Mouse (Mus musculus) left cerebral cortex, adult 2 months (tissue): Measurements from ENCODE around the gene Camk2b. TPM values are rescaled to one million over a fixed set of nuclear protein-coding genes. Genes with fewer than 3 reads are reported as not detected.
"Not testable (repeated sequence)": the region's sequence is repeated elsewhere in the genome, so short reads cannot be mapped to it uniquely, and the experiment has no call there.

Experiments
- DNase-seq, 2 experiments: peaks; one replicate each; pipeline ENCODE4 v3.0.0; 2021 to 2022; ENCODE audit warnings: low spot score in 2 of 2, mixed read lengths in 1 of 2; ENCODE audit errors: extremely low spot score in 1 of 2
- H3K27ac ChIP-seq: fragments of 200-600 bp; 2 replicates; pipeline ENCODE4 v1.8.1; 2022
- H3K4me3 ChIP-seq: fragments of 200-600 bp; 2 replicates; pipeline ENCODE4 v1.8.1; 2022
- CTCF ChIP-seq: fragments of 200-600 bp; IDR thresholded peaks from 2 replicates; pipeline ENCODE4 v1.8.1; 2022; ENCODE audit warnings: antibody characterized with exemption, mild to moderate bottlenecking, moderate library complexity
- intact Hi-C: fragments of 180-260 bp; cut with DNase I; formaldehyde crosslinking; loops from one replicate; pipeline ENCODE4 v1.15.1; 2025
- total RNA-seq, 2 experiments: library from RNA; stranded (reverse); gene quantifications; 2 replicates each; pipeline ENCODE4 v1.2.3; 2021

The Camk2b gene
- total RNA-seq, 2 experiments from 2014 or later = 607 to 644 TPM

DNA sequence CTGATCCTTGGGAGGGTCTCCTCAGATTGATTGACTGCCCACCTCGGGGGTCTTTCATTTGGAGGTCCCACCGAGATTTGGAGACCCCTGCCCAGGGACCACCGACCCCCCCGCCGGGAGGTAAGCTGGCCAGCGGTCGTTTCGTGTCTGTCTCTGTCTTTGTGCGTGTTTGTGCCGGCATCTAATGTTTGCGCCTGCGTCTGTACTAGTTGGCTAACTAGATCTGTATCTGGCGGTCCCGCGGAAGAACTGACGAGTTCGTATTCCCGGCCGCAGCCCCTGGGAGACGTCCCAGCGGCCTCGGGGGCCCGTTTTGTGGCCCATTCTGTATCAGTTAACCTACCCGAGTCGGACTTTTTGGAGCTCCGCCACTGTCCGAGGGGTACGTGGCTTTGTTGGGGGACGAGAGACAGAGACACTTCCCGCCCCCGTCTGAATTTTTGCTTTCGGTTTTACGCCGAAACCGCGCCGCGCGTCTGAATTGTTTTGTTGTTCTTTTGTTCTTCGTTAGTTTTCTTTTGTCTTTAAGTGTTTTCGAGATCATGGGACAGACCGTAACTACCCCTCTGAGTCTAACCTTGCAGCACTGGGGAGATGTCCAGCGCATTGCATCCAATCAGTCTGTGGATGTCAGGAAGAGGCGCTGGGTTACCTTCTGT, 59.7 kb downstream of the Camk2b start:
- intact Hi-C loops, DNase-seq: not testable (repeated sequence)
- Histone ChIP-seq H3K27ac (0 out of 2 replicates have a peak overlapping the region, but pooled peaks have one; percentile 19), H3K4me3 (peak overlapping the region; percentile 37)

DNA sequence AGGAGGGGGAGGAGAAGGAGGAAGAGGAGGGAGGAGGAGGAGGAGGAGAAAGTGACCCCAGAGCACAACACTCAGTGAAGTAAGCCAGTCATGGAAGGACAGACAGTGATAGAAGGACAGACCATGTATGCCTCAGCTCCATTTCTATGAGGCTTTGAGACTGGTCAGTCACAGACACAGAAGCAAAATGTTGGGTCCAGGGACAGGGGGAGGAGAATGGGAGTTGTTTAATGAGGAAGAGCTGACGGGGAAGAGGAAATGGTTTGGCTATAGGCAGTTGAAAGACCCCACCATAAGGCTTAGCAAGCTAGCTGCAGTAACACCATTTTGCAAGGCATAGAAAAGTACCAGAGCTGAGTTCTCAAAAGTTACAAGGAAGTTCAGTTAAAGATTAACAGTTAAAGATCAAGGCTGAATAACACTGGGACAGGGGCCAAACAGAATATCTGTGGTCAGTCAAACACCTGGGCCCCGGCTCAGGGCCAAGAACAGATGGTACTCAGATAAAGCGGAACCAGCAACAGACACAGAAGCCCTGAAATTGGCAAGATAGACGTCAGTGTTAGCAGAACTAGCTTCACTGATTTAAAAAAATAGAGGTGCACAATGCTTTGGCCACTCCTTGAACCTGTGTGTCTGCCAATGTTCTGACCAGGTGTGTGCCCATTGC, 60.7 kb downstream of the Camk2b start:
- H3K4me3 ChIP-seq = not testable (repeated sequence)

DNA sequence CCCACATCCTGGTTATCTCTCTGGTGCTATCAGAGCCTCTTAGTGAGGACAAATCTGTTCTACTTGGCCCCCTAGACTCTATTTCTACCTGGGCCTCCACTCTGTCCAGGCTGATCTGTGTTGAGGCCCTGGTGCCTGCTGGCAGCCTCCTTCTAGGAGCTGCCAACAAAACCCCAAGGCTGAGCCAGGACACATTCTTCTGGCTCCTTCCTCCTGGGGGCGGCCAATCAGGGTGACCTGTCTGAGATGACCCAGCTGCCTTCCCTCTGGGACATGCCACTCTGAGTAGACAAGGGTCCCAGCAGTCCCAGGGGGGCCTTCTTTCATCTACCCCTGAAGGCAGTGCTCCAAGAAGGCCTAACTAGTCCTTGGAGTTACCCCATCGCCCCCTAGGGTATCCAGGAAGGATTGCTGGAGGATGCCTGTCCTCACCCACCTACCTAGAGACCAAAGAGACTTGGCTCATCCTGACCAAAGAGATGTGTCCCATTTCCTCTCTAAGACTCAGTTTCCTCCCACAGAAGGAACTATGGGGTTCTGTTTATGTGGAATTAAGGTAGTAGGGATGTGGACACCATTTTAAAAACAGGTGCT, 63.0 kb downstream of the Camk2b start:
- H3K27ac ChIP-seq = peak overlapping the region; percentile 90

More for the DNA sequence above, 60.7 kb downstream of the Camk2b start:
- intact Hi-C loops = loop anchor here (1.0 kb wide), 1 partner anchor 8 kb away; no protein-coding TSS in a partner anchor
- DNase-seq, H3K27ac ChIP-seq: not testable (repeated sequence)

DNA sequence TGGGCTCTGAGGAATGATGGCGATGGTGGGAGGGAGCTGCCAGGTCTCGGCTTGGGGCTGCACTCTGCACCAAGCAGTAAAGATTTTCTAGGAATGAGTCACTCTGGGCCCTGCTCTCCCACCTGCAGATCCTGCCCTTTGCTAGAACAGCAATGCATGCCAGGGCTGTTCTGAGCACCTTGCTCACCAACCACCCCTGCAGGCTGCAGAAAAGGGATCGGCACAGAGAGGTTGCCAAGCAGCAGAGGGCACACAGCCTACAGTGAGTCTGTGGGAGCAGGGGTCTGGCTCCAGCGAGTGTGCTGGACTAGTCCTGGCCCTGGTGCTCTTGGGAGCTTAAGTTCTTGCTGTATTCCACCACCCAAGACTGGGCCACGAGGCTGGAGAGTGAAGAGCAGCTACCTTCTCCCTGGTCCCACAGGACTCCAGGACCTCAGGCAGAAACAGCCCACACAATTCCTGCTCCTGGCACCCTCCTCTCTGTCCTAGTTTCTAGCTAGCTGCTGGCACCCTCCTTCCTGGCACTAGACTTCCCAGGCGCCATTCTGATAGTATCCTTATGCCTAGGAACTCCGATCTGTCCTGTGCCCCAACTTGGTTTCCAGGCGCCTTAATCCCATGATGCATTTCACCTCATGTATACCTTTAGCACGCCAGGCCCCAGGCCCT, 64.0 kb downstream of the Camk2b start:
- no peak for TF ChIP-seq CTCF
- intact Hi-C loops = loop anchor here (2.0 kb wide), 2 partner anchors 13 to 63 kb away; no protein-coding TSS in a partner anchor
- no peak for DNase-seq
- Histone ChIP-seq H3K27ac (peak overlapping the region; percentile 90), H3K4me3 (no peak overlapping the region)

More for the DNA sequence above, 63.0 kb downstream of the Camk2b start:
- no peak for DNase-seq
- intact Hi-C loops = no loop called here
- peak; percentile 25 for TF ChIP-seq CTCF
- H3K4me3 ChIP-seq = no peak overlapping the region

DNA sequence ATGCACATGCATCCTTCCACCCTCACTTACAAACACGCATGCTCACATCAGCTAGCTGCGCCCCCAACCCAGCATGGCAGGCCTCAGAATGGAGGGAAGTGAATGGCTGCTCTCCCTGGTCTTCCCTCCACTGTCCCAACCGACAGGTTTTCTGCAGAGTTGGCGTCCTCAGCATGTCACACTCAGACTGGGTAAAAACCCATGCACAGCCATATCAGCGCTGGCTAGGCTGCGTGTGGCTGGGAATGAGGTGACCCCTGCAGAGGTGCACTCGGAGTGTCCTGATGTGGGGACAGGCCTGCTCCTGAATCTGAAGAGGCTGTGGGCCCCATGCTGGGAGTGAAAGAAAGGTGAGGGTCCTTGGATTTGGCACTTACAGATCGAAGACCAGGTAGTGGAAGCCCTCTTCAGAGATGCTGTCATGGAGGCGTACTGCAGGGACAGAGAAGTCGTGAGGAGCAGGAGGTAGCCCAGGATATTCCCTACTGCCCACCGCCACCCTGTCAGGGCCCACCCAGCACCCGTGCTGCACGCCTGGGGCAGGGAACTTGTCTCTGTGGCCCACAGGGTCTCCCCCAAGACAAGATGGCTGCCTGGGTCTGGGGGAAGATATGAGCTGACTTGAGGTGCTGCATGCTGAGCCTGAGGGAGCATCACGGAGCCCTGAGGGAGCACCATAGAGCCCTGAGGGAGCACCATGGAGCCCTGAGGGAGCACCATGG, 65.0 kb downstream of the Camk2b start:
- peak overlapping the region; percentile 90 for H3K27ac ChIP-seq
- DNase-seq = no peak
- H3K4me3 ChIP-seq = no peak overlapping the region
- intact Hi-C loops = loop anchor here (1.0 to 2.0 kb wide), 3 partner anchors 14 to 118 kb away; no protein-coding TSS in a partner anchor
- TF ChIP-seq CTCF = no peak

DNA sequence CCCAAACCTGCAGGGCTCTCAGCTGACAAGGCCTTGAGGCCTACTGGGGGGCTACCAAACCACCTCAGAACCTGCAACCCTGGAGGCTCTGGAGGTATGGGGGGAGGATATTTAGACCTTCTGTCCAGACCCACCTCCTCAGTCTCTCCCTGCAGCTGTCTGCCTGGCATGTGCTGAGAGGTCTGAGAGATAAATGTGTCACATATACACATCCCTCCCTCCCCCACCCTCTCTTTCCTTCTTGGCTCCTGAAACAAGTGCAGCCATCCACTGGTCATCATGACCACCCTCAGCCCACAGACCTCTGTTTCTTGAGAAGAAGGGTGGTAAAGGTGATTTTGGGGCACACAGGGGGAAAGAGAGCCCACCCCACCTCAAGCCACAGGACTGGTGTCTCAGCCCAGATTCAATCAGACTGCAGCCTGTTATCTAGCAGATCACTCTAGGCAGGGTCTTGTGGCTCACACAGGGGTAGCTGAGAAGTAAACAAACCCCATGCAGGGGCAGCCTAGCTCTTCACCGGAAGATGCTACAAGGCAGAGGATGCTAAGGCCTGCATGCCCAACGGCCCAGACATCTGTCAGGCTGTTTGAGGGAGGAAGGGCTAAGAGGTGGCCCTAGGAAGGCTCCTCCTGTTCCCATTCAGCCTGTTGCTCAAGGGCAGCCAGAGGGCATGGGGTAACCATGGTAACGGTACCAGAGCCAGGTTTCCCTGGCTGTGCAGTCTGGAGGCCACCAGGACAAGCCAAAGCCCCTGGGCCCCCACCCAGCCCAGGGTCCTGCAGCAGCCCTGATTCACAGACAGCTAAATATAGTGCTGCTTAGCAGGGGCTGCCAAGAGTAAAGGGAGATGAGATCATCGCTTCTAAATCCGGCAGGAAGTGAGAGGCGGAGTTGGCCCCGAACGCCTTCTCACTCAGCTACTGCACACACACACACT, 66.1 kb downstream of the Camk2b start:
- peak overlapping the region; percentile 98 for H3K27ac ChIP-seq
- peak; percentile 75 to 82 for DNase-seq
- no peak for TF ChIP-seq CTCF
- H3K4me3 ChIP-seq = no peak overlapping the region
- intact Hi-C loops = loop anchor here (1.0 to 2.0 kb wide), 3 partner anchors 15 to 119 kb away; no protein-coding TSS in a partner anchor

DNA sequence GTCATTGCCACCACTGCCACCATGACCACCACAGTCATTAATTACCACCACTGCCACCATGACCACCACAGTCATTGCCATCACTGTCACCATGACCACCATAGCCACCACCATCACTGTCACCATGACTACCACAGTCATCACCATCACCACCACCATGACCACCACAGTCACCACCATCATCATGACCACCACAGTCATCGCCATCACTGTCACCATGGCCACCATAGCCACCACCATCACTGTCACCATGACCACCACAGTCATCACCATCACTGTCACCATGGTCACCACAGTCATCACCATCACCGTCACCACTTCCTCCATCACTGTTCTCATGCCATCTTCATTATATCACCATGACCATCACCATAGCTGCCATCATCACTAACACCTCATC, 67.7 kb downstream of the Camk2b start:
- no peak for DNase-seq
- no peak overlapping the region for H3K27ac ChIP-seq
- intact Hi-C loops = no loop called here

DNA sequence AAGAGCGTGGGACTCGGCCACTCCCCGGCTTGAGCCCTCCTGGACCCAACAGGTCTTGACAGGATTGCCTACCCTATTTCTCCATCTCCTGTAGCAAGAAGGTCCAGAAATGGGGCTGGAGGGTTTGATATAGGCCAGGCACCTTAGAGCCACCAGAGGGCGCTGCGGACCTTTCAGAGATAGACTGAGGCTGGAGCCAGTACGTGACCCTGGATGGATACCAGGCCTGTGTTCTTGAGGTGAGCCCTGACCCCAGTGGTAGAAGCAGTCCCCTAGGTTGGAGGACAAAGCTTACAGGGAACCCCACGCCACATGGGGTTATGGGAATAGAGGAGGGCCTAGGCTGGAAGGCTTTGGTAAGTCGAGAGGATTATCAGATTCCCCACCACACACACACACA, 70.2 kb downstream of the Camk2b start:
- H3K27ac ChIP-seq = no peak overlapping the region
- no peak overlapping the region for H3K4me3 ChIP-seq
- intact Hi-C loops = loop anchor here (1.0 kb wide), 2 partner anchors 30 to 192 kb away; no protein-coding TSS in a partner anchor
- peak; percentile 78 to 79 for DNase-seq
- TF ChIP-seq CTCF = peak; percentile 96

More for the DNA sequence above, 67.7 kb downstream of the Camk2b start:
- H3K4me3 ChIP-seq = no peak overlapping the region
- no peak for TF ChIP-seq CTCF

DNA sequence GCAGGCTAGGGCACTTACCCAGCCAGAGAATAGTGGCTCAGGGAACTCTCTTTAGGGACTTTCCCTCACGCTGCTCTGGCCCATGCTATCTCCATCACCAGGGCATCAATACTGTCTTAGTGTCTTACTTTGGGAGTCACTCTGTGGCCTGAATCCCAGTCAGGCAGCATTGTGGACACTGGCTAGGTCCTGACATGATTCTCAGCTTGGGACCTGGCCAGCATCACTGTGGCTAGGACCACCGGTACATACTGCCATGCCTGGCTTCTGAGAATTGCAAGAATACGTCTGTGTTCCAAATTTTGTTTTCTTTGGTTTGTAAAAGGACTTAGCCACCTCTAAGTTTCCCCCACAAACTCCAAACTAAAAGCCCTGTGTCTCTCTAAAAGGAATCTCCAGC, 71.3 kb downstream of the Camk2b start:
- no peak for TF ChIP-seq CTCF
- no peak overlapping the region for H3K4me3 ChIP-seq
- no peak for DNase-seq
- H3K27ac ChIP-seq = no peak overlapping the region
- intact Hi-C loops = loop anchor here (5.0 kb wide), 1 partner anchor 267 kb away; no protein-coding TSS in a partner anchor

DNA sequence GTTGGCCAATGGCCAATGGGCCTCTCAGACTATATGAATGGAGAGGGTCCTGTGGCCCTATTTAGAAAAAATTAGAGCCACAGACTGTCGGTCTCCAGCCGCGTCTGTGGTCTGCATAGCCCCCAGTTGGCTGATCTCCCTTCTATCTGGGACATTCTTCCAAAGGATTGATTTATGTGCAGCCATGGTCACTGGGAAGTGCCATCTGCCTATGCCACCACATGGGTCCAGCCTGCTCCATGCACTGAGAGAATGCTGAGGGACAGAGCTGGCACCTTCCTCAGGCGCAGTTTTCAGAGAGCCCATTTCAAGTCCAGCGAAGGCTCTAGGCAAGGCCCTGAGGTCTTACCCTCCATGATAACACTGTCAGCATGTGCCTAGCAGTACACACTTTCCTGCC, 72.0 kb downstream of the Camk2b start:
- Histone ChIP-seq H3K27ac (no peak overlapping the region), H3K4me3 (no peak overlapping the region)
- intact Hi-C loops = loop anchor here (5.0 kb wide), 1 partner anchor 268 kb away; no protein-coding TSS in a partner anchor
- DNase-seq = no peak
- no peak for TF ChIP-seq CTCF
